Mouse (Mus musculus) induced T-regulatory cell, adult 2 months (primary cell): ENCODE measurements around the gene Sdk2.

ENCODE experiments used
- DNase-seq: peaks from one replicate; pipeline ENCODE4 v3.0.0-alpha.2; 2012; ENCODE audit warnings: low read depth

The Sdk2 gene

DNA sequence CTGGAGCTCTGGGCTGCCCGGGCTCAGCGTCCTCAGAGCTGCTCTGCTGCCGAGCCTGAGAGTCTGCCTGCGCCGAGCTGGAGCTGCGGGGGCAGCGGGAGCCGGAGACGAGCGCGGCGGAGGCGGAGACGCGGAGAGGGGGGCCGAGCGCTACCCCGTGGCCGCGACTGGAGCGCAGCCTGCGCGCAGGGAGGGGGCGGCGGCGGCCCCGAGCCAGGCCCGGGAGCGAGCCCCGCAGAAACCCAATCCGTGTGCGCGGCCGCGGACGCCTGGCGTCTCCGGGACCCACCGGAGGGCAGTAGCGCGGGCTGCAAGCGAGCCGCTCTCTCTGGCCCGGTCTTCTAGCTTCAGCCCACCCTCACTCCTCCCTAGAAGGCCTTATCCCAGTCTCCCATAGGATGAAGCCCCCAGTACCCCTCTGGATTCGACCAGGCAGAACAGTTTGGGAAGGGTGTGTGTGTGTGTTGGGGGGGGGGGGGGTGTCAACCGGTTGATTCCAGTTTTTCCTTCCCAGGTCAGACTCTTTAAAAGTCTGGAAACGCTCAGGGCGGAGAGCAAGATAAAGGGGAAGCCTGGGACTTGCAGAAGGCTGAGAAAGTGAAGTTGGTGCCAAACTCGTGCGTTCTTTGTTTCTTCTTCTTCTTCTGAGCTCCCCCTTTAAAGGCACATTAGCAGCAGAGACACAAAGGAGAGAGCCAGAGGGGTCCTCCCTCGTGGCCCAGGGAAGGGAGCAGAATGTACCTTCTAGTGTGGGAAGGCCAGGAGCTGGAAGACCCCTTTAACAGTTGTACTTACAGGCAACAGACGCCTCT is at the start of gene Sdk2:
Sdk2 (minus strand) TSS at position 96 of the 812 bp plus-strand sequence.
- no peak for DNase-seq

DNA sequence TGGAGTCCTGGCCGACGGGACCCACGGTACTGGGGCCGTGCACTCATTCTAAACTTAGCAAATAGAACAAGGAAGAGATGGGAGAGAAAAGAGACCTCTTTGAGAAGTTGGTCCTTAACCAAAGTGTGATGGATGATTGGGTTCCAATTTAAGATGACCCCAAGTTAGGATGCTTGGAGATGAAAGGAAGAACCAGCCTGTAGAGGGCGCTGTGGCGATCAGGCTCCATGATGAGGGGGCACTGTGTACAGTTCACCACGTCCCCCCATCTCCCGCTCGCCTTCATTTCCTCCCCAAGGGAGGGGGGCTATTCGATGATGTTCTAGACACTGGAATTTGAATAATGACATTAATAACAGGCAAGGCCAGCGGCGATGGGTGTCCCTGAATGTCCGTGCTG is 48.2 kb upstream of the Sdk2 start:
- no peak for DNase-seq

DNA sequence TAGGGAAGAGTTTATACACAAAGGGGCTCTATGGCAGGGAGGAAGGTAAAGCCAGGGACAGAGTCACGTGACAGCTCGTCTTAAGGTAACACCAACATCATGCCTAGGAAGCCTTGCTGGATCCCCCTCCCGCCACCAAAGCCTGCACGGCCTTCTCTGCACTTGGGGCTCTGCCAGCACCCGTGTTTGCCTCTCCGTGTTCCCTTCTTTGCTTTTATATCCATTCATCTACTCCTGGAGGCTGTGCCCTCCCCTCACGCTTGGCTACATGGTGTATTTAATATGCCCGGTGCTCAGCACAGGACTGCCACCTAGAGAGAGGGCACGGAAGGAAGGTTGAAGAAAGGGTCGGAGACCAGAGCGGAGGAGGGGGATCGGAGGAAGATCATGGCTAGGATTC is 47.8 kb upstream of the Sdk2 start:
- no peak for DNase-seq

GRCm38 (mm10) chr11:114110851-114111250 is 44.0 kb upstream of the Sdk2 start:
- DNase-seq = no peak

DNA sequence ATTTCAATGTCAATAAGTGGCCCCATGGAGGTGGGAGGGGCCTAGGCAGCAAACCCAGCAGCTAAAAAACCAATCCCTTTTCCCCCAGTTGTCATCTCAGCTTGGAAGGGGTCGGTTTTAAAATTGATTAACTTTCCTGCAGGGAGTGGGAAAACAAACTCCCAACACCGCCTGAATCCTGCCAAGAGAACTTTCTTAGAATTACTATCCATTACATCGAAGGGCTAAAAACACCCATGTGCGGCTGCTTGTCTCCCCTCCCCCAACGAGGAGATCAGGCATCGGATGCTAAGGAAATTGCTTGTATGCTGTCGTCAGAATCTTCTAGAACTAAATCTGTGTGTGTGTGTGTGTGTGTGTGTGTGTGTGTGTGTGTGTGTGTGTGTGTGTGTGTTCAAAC is 26.8 kb upstream of the Sdk2 start:
- DNase-seq = no peak

DNA sequence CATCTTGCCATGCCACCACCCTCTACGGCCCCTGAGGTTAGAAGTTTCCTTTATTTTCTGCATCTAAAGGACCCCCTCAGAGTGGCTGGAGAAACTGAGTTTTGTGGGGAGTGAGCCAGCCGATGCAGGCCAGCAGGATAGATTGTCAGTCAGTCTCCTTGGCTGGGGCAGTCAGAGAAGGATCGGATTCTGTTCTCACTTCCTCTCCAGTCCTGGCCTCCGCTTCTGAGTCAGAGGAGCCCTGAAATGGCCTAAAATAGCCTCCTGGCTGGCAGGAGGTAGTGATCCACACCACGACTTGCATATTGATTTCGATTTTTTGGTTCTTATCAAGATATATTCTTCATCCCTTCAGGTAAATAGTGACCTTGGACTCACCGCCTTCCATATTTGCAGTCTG is 26.3 kb upstream of the Sdk2 start:
- no peak for DNase-seq

- no peak for DNase-seq
Observed at GRCm38 (mm10) chr11:114080606-114081005, 13.8 kb upstream of the Sdk2 start.

GRCm38 (mm10) chr11:114072644-114073043 is 5.8 kb upstream of the Sdk2 start:
- peak; percentile 5 for DNase-seq

GRCm38 (mm10) chr11:114071998-114072397 is 5.2 kb upstream of the Sdk2 start:
- DNase-seq = peak; percentile 21

GRCm38 (mm10) chr11:114070881-114071280 is 4.0 kb upstream of the Sdk2 start:
- DNase-seq = no peak

DNA sequence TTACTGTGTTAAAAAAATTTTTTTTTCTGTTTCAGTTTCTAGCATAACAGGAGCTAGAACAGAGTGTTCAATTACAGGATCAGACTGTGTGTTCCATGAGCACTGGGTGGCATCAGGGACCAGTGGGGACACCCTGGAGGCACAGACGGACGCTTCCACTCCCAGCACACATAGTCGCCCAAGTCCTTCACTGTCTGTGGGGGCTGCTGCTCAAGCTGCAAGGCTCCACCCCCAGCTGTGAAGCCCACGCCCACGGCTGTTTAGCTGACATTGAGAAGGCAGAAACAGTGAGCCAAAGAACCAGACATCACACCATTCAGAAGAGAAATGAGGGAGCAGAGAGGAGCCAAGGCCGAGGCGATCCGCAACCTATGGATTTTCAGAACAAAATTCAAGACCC is 3.3 kb upstream of the Sdk2 start:
- DNase-seq = no peak

DNA sequence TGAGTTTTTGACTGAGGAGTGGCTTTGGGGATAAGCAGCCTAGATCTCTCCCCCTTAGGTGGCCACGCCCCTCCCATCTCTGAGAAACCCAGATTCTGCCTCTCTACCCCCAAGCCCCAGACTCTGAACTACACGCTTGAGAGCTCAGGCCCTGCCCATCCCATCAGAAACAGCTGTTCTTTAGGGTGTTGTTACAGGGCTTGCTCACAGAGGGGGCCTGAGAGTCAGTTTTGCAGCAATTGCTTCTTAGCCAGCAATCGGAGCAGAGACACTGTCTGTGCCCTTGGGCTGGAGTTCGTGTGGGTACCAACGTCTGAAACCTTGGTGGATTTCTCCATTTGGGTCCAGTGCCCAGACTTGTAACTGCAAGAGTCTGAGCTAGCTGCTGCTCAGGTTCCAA is 1.5 kb upstream of the Sdk2 start:
- no peak for DNase-seq

GRCm38 (mm10) chr11:114066098-114066950 is 522 bp downstream of the Sdk2 start:
- no peak for DNase-seq

- no peak for DNase-seq
Observed at GRCm38 (mm10) chr11:114065596-114065995, 1.2 kb downstream of the Sdk2 start.

DNA sequence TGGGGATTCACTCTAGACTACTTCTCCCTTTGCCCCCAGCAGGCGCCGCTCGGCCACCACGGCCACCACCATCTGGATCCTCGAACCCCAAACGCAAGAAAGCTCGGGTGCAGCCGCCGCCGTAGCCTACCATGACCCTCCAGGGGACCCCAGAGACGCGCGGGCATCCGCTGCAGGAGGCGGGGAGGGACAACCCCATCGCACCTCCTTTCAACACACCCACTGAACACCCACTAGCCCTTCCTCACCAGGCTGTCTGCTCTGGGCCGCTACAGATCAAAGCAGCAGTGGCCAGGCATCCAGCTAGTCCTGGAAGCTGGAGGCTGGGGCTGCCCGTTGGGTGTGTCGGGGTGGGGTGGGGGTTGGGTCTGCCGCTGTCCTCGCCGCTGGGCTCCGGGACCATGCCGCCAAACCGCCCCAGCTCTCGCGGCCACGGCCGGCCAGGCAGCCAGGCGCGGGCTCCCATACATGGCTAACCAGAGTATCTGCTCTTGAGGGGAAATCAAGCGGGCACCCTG is 1.9 kb downstream of the Sdk2 start:
- DNase-seq = no peak

- no peak for DNase-seq
Observed at GRCm38 (mm10) chr11:114061946-114062345, 4.9 kb downstream of the Sdk2 start.

DNA sequence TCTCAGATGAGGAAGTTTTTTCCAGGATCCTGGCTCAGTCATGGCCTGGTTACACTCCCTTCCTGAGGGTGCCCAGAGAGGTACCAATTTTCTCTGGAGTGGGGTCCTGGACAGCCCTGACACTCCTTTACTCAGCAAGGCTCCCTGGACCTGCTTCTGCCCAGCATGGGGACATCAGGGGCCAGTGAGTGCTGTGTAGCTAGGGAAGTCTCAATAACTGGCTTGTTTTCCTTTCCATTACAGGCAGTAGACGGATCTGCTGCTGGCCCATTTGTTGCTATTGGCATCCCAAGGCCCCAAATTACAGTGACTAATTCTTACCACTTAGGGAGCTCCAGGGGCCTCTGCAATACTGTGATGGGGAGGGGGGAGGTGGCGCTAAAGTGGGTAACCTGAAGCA is 5.6 kb downstream of the Sdk2 start:
- no peak for DNase-seq

DNA sequence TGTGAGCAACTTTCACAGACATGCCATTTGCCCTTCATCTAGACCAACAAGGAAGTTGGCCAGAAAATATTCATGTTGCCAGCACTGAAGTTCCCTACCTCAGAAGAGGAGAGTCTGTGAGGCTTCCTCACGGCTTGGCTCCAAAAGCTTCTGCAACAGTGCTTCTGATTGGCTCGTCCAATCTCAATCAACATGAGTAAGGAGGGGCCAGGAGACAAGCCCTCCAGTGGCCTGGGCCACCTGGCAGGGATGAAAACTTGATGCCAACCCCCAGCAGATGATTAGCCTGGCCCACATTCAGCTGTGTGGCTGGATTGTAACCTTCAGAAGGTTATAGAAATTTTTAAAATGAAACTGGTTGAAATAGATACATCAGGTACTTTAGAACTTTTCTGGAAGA is 10.5 kb downstream of the Sdk2 start:
- DNase-seq = no peak

GRCm38 (mm10) chr11:114054581-114055315 is 12.1 kb downstream of the Sdk2 start:
- no peak for DNase-seq

- DNase-seq = no peak
Observed at GRCm38 (mm10) chr11:114051361-114051760, 15.5 kb downstream of the Sdk2 start.

- DNase-seq = no peak
Observed at GRCm38 (mm10) chr11:114050511-114050910, 16.3 kb downstream of the Sdk2 start.

- no peak for DNase-seq
Observed at GRCm38 (mm10) chr11:114047887-114048331, 18.9 kb downstream of the Sdk2 start.
